Mouse (Mus musculus): Measurements from ENCODE around the gene Crybg2.

Gene Crybg2

GRCm38 (mm10) chr4:134058166-134058715, 2.4 kb upstream of the Crybg2 start:
- DNase-seq (ENCODE audit: low spot score in 2 of 2) = no peak

GRCm38 (mm10) chr4:134058908-134059307, 1.7 kb upstream of the Crybg2 start:
- no peak for DNase-seq (ENCODE audit: low spot score in 2 of 2)

DNA sequence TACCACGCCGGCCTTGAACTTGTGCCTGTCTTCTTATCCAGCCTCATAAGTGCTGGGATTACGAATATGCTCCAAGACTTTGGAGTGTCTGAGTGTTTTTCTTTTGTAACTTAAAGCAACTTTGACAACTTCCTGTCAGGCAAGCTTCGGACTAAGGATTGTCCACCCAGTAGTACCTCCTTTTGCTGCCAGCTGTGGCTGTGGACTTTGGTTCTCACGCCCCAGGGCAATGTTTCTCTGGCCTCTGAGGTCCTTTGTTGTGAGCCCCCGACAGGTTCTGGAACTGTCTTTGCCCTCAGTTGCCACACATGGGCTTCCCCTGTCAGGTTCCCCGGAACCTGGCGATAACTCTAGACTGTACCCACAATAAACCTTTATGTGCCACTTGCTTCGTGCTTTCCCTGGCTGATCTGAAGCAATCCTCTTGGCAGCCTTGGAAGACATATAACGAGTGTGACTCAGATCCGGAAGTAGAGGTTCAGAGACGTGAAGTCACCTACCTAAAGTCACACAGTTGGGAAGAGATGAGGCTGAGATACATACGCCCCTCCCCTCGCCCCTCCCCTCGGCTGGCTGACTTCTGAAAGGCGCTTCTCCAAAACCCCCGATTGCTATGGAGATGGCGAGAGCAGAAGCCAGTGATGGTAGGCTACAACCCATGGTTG, 683 bp downstream of the Crybg2 start:
- DNase-seq (ENCODE audit: low spot score in 2 of 2) = no peak

- no peak for DNase-seq (ENCODE audit: low spot score in 2 of 2)
Observed at GRCm38 (mm10) chr4:134061944-134062446, 1.4 kb downstream of the Crybg2 start.

GRCm38 (mm10) chr4:134062561-134062960, 1.9 kb downstream of the Crybg2 start:
- no peak for DNase-seq (ENCODE audit: low spot score in 2 of 2)

- DNase-seq (ENCODE audit: low spot score in 2 of 2) = no peak
Observed at GRCm38 (mm10) chr4:134065431-134066004, 4.9 kb downstream of the Crybg2 start.

DNA sequence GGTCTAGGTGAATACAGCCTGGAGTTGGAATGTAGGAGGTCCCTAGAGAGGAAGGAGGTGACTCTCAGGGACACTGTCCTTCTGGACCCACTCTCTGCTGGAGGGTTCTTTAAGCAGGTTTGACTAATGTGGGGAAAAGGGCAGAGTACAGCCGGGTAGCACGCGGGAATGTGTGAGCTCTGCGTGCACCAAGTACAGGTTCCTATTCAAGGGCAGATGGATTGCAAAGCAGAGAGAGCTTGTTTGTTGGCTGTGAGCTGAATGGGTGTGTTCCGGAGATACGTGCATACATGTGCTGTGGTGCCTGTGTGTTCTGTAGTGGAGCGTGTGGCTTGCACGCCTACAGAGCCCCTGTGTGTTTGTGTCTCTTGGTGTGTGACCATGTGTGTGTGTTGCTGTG, 6.8 kb downstream of the Crybg2 start:
- no peak for DNase-seq (ENCODE audit: low spot score in 2 of 2)

DNA sequence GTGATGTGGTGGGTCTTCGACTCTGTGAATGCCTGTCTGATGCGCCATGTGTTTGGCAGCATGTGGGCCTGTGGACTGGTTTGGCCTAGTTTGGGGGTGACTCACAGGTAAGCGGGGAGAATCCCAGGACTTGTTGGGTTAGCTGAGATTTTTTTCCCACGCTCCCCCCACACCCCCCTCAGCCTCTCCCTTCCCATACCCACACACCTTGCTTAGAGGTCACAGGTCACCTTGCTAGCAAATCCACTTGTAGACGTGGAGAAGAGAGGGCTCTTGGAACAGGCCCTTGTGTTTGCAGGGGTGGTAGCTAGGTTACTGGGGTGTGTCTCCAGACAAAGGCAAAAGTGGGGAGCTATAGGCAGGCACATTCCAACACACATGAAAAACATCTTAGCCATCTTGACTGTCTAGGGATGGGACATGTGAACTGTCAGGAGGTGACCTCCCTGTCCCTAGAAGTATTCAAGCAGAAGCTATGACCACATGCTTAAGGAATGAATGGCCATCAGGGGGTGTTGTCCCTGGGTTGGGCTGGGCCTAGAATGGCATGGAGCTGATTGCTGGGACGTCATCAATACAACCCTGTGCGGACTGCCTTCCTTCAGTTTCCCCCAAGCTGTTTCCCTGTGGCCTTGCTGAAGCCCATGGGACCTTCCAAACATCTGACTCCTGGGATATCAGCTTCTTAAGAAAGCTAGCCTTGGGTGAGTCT, 7.4 kb downstream of the Crybg2 start:
- no peak for DNase-seq (ENCODE audit: low spot score in 2 of 2)

- DNase-seq (ENCODE audit: low spot score in 2 of 2) = no peak
Observed at GRCm38 (mm10) chr4:134068793-134069580, 8.4 kb downstream of the Crybg2 start.

DNA sequence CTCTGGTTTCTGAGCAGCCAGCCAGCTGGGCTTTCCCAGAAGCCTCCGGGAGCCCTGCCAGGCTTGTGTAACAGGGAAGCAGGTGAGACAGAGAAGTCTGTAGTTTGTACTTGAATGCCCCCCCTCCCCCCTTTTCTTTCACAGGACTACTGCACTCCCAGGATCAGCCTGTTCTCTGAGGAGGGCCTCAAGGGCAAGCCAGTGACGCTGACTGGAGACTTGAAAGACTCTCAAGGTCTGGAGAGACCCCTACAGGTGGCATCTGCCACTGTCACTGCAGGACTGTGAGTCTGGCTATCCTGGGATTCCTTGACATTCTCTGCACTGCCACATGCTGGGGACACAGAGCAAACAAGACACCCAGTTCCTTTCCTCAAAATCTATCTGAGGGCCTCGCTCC, 18.1 kb downstream of the Crybg2 start:
- DNase-seq (ENCODE audit: low spot score in 2 of 2) = peak in 1 of 2 experiments; percentile 61

GRCm38 (mm10) chr4:134080674-134081073, 20.1 kb downstream of the Crybg2 start:
- no peak for DNase-seq (ENCODE audit: low spot score in 2 of 2)

DNA sequence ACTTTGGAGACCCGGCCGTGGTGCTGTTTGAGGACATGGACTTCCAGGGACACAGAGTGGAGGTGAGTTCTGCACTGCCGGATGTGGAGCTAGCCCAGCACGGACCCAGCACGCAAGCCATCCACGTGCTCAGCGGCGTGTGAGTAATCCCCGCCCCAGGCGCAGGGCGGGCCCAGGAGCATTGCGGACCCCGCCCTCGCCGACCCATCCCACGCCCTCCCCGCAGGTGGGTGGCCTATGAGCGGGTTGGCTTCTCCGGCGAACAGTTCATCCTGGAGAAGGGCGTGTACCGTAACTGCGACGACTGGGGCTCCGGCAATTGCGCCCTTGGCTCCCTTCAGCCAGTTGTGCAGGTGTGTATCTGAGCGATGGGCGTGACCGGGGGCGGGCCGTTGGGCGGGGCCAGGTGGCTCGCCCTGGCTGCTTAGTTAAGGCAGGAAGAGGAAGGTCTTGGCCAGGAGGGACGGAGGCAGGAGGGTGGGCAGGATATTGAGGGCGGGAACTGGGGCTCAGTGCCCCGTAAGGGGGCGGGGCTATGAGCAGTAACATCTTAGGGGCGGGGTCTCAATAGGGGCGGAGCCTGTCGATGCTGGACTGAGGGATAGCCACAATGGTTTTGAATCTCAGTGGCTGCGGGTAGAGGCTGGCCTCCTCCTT, 21.2 kb downstream of the Crybg2 start:
- peak; percentile 45 to 70 for DNase-seq (ENCODE audit: low spot score in 2 of 2)

DNA sequence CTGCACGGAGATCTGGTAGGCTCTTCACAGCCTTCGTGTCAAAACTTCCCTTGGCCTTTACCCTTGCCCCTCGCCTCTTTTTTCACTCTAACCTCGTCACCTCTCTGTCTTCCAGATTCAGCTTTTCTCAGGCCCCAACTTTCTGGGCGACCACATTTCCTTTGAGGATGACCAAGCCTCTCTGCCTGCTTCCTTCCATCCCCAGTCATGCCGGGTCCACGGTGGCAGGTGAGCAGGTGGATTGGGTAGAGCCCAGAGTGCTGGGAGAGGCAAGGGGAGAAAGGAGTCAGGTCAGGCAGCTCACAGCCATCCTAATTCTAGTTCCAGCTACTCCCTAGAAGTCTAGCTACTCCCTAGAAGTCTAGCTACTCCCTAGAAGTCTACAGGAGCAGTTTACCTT, 21.8 kb downstream of the Crybg2 start:
- no peak for DNase-seq (ENCODE audit: low spot score in 2 of 2)

GRCm38 (mm10) chr4:134084999-134085398, 24.4 kb downstream of the Crybg2 start:
- no peak for DNase-seq (ENCODE audit: low spot score in 2 of 2)

DNA sequence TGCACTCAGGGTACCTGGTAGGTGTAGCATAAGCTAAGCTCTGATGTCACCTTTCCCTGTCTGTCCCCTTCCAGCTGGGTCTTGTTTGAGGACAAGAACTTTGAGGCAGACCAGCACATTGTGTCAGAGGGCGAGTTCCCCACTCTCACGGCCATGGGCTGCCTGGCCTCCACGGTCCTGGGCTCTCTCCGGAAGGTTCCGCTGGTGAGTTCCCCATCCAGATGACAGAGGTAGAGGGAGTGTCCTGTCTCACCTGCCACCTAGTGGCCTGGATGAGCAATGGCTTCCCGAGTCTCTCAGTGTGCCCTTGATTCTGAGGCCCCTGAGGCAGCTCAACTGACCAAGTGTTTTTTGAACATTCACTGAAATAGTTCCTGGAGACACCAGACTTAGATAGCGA, 26.8 kb downstream of the Crybg2 start:
- DNase-seq (ENCODE audit: low spot score in 2 of 2) = no peak

- no peak for DNase-seq (ENCODE audit: low spot score in 2 of 2)
Observed at GRCm38 (mm10) chr4:134089029-134089428, 28.4 kb downstream of the Crybg2 start.

GRCm38 (mm10) chr4:134090521-134091224, 30.1 kb downstream of the Crybg2 start:
- no peak for DNase-seq (ENCODE audit: low spot score in 2 of 2)

GRCm38 (mm10) chr4:134091225-134091529, 30.6 kb downstream of the Crybg2 start:
- no peak for DNase-seq (ENCODE audit: low spot score in 2 of 2)

DNA sequence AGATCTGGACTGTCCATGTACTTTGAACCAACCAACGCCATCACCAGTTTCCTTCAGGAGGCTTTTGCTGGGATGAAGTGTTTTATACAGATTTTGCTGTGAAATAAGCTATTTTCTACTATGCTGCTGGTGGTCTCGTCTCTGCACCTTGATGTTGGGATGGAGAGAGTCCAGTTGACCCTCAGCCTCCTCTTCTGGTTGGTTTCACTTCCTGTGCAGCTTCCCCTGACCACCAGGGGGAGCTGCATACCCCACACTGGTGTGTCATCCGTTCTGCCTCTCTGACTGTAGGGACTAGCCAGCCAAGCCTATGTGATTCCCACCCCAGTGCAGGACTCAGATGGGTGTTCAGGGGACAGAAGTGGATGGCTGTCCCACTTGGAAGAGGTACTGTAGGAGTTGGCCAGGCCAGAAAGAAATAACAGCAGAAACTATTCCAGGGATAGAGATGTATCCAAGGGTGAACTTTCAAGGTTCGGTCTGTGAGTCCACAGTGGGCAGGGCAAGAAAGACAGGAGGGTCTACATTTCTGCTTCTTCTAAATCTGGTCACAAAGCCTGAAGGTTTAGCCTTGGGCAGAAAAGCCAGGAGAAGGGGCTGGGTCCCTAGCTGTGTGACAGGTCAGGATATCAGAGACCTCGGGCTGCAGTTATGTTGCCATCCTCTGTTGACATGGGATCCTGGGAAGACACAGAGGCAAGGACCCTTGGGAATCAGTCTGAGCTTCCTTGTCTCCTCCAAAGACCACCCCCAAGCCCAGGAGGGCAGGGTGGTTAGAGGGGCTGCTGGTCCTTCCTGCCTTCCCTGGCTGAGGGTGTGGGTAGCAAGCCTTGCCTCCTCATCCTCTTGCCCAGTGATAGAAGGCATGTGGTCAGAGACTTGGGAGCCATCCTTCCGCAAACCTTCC, 32.0 kb downstream of the Crybg2 start:
- peak in 1 of 2 experiments; percentile 46 for DNase-seq (ENCODE audit: low spot score in 2 of 2)
